Mouse (Mus musculus) lung, adult 18-20 months (tissue): ENCODE measurements at regions not wholly inside any gene's neighbourhood (a gene's known extent, or its start where the extent isn't known, plus 50 kb on each side); places are given as distances from the start of the nearest gene placed in this dataset.
A peak's percentile ranks its signal among the peaks of the same experiment; 100 is the strongest.

ENCODE experiments used
- DNase-seq, 2 experiments: peaks; one replicate each; pipeline ENCODE4 v3.0.0; 2022; ENCODE audit warnings: mixed read lengths in 2 of 2

DNA sequence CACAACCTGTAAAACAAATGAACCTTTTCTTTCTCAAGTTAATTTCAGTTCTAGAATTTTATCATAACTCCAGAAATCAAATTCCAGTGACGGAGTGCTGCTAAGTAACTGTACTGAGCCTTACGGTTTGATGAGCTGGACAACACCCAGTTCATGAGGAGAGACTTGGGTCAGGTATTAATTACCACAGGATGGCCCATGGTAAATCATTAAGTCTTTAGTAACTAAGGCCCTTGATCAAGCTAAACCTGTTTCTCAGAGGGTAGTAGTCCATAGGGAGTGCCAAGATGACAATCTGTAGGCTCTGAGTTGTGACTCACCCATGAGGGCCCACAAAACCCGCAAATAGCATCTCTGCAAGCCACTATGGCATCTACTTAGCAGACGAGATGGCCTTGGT lies 101.1 kb upstream of the Arhgap5 start:
- DNase-seq: no peak

DNA sequence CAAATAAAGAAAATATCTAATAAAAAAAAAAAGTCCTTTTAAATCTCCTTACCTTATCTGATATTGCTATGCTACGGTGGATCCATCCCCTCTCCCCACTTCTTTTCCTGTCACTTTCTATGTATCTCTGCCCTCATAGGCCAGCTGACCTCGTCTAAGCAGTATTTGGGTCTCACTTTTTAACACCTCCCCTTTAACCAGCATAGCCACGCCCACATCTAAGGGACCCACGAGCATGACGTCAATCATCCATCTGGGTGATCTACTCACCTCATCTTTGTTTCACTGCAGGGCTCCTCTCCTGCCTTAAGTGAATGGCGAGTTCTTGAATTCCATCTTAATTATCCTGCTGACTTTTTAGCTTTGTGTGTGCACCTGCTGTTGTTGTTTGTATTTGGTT lies 97.4 kb upstream of the Arhgap5 start:
- DNase-seq: no peak

GRCm38 (mm10) chr12:52408307-52408895 lies 95.4 kb upstream of the Arhgap5 start:
- no peak for DNase-seq

- no peak for DNase-seq
Measured at GRCm38 (mm10) chr12:52409221-52409620, 94.6 kb upstream of the Arhgap5 start.

DNA sequence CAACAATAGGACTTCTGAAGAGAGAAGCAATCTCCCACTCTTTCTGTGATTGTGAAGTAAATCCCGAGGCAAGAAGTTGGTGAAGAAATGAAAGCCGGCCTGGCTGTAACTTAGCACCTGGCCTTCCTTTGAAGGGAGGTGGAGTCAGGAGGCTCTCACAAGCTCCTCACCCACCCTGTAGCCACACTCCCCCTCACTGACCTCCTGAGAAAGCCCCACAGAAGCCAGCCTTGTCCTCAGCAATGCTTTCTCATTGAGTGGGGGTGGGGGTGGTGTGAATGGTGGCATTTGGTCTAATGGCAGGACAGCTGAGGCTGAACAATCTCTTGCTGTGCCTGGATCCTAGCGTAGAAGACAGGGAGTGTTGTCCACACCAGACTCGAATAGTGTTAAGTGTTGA lies 91.6 kb upstream of the Arhgap5 start:
- no peak for DNase-seq

DNA sequence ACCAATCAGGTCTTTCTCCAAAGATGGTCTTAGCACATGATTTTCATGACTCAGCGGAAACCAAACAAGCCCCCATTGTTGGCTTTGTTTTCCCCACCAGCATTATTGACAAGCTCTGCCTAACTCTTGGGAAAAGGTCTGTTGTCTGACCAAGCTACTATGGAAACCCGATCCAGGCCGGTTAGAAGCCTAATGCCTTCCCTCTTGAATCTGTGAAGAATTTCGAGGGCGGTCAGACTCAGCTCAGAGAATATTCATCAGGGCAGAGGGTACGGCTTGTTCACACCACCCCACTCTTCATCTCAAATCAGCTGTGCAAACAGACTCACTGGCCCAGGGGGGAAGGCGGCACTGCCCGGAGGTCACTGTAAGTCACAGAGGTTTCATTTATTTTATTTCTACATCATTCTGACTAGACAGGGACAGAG lies 90.7 kb upstream of the Arhgap5 start:
- DNase-seq: peak in 1 of 2 experiments; percentile 23

- no peak for DNase-seq
Measured at GRCm38 (mm10) chr12:52422729-52423128, 81.0 kb upstream of the Arhgap5 start.

DNA sequence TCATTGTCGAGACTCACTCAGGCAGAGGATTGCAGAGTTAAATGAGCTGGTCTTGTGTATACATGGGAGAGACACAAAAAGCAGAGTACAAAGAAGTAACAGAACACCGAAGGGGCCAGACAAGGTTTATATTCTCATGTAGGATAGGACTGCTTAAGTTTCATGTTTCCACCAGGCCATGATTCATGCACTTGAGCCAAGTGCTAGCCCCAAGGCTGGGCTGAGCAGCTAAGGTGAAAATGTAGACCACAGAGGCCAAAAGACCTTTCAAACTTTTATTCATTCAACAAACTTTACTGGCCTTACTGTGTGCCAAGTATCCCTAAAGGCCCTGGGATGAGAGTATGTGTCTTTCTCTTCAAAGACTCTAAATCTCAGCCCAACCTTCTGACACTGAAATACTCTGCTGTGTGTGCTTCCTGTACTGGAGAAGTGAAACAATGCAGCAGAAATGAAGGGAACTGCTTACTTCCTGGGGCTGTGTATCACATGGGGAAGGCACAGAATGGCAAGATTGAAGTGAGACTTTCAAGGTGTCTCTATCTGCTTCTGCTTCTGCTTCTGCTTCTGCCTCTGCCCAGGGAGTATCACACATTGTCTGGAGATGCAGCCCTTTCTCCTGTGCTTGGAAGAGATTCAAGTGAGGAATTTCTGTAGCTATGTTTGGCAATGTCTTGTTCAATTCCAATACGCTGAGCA lies 79.3 kb upstream of the Arhgap5 start:
- no peak for DNase-seq

GRCm38 (mm10) chr12:52429935-52430334 lies 73.8 kb upstream of the Arhgap5 start:
- DNase-seq: no peak

- DNase-seq: no peak
Measured at GRCm38 (mm10) chr12:52431933-52432332, 71.8 kb upstream of the Arhgap5 start.

- DNase-seq: peak; percentile 27 to 49
Measured at GRCm38 (mm10) chr12:52434021-52434420, 69.8 kb upstream of the Arhgap5 start.

GRCm38 (mm10) chr12:52435321-52435720 lies 68.5 kb upstream of the Arhgap5 start:
- no peak for DNase-seq

DNA sequence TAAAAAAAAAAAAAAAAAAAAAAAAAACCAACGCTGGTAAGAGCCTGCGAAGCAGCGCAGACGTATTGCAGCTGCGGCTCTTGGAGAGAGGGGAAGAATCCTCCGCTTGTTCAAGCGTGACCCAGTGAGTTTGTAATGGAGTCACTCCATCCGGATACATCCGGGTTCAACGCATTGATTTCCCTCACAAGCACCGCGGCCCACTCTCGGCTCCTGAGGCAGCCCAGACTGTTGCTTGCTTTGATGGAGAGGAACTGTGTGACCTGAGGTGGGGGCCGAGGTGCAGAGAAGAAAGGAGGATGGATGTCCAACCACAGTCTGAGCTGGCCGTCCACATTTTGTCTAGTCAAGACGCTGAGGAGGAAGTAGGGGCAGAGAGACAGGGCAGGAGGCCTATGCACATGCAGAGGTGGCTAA lies 68.0 kb upstream of the Arhgap5 start:
- DNase-seq: no peak

- no peak for DNase-seq
Measured at GRCm38 (mm10) chr12:52436941-52437340, 66.8 kb upstream of the Arhgap5 start.

GRCm38 (mm10) chr12:52439241-52439640 lies 64.5 kb upstream of the Arhgap5 start:
- no peak for DNase-seq

DNA sequence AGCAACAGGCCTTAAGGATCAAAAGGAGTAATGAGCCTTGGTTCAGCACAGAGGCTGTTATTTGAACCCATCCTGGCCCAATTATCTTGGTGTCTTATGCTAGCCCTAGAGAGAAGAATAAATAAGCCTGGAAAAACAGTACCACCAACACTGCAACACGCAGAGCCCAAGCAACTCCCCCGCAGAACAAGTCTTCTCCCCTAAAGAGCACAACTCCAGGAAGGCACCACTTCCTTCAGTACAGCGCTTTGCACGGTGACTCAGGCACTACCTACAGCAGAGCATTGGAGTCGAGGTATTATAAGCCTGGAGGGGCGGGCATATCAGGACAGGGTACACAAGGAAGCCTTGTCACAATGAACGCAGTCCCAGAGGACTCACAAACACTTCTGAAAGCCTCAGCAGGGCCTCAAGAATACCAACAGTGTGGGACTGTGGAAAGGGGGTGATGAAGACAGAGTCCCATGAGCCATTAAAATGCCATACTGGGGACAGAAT lies 62.9 kb upstream of the Arhgap5 start:
- DNase-seq: no peak

GRCm38 (mm10) chr12:52442337-52442736 lies 61.4 kb upstream of the Arhgap5 start:
- no peak for DNase-seq

DNA sequence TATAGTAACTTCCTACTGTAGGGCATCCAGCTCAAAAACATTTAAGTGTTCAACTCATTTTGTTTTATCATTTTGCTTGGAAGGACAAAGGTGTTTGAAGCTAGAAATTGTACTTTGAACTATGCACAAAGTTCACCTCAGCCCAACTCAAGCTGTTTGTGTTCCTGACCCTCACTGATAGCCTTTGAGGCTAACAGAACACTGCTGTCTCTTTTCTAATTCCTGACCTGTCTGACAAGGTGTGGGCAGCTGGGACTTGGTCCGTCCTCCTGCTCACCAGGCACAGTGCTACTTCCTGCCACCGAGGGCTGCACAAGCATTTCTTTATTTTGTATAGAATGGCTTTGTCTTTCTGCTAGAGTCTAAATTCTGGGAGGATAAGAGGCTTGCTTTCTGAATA lies 58.0 kb upstream of the Arhgap5 start:
- DNase-seq: no peak

GRCm38 (mm10) chr12:52446501-52446900 lies 57.3 kb upstream of the Arhgap5 start:
- DNase-seq: no peak

DNA sequence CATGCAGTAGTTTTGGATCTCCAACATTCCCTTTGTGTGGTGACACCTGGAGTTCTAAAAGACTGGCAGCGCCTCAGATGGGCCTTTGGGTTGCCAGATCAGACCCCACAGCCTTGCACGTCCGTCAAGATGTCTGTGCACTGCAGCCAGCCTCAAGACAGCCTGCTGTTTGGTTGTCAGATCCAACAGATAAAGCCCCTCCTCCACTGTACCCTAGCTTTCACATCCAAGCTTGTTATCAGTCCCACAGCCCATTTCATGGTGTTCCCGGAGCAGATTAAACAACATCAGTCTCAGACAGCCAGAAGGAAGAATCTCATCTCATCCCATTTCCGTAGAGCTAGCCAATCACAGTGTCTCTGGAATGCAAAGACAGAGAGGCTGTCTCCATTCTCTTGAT lies 56.3 kb upstream of the Arhgap5 start:
- DNase-seq: no peak

DNA sequence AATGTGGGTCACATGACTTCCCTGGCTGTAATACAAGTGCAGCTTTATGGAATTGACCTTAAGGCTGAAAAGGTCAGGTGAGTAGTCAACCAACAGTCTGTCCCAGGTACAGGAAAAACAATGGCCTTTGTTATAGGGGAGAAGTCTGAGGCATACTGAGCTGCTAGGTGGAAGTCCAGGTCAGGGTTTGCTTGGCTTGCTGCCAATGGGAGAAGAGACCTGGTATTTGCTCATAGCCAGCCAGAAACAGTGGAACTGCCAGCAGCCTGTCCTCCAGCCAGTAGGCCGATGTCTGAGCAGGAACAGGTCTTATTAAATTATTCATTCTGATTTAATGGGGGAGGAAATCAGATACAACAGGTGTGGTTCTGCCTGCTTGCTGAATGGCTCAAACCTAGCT lies 55.6 kb upstream of the Arhgap5 start:
- DNase-seq: peak in 1 of 2 experiments; percentile 26

GRCm38 (mm10) chr12:52453890-52454289 lies 49.9 kb upstream of the Arhgap5 start:
- DNase-seq: no peak
